Mouse (Mus musculus): ENCODE data around the gene Pik3c2b.

Pik3c2b gene

DNA sequence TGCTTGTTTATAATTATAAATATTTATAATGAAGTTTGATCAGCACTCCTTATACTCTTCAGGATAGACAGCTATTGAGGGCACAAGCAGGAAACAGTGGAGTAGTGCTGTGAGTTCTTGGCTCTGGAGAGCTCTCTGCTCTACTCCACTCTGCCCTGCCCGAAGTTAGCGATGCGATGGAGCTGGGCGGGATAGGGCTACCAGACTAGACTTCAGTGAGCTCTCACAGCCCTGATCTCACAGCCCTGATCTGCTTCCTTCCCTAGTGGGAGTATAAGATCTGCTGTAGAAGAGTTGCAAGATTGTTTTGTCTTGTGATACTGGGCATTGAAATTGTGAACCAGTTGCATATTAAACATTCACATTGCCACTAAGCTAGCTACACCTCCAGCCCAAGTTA is 89.4 kb downstream of the Pik3c2b start:
- DNase-seq, result no peak

DNA sequence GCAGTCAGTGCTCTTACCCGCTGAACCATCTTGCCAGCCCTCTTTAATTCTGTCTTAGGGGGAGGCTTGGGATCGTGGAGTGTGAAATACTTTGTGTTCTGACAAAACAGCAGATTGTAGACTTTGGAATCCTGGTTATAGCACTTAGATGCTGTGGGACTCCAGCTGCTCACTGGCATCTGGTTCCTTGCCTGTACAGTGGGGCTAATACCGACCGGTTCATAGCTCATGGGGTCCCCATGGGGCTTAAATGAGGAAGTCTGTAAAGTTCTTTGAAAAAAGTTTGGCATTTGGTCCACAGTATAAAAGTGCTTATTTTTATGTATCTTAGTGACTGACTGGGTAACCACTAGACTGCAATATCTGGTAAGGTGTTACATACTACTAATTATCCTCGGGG is 90.3 kb downstream of the Pik3c2b start:
- DNase-seq, result no peak

DNA sequence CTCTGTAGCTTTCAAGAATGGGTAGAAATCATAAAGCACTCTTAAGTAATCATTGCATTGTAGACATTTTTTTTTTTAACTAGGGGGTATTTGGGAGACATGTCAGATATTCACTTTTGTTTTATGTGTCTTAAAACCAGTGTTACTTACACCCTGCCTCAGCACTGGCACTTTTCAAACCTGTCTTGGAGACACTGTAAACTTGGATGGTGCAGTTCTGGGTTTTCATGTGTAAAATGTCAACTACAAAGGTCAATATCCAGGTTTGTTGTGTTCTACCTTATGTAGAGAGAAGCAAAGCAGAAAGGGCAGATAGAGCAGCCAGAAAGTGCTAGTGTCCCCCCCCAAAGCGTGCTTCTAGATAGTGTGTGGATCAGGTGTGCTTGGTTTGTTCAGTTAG is 92.9 kb downstream of the Pik3c2b start:
- no peak for DNase-seq

DNA sequence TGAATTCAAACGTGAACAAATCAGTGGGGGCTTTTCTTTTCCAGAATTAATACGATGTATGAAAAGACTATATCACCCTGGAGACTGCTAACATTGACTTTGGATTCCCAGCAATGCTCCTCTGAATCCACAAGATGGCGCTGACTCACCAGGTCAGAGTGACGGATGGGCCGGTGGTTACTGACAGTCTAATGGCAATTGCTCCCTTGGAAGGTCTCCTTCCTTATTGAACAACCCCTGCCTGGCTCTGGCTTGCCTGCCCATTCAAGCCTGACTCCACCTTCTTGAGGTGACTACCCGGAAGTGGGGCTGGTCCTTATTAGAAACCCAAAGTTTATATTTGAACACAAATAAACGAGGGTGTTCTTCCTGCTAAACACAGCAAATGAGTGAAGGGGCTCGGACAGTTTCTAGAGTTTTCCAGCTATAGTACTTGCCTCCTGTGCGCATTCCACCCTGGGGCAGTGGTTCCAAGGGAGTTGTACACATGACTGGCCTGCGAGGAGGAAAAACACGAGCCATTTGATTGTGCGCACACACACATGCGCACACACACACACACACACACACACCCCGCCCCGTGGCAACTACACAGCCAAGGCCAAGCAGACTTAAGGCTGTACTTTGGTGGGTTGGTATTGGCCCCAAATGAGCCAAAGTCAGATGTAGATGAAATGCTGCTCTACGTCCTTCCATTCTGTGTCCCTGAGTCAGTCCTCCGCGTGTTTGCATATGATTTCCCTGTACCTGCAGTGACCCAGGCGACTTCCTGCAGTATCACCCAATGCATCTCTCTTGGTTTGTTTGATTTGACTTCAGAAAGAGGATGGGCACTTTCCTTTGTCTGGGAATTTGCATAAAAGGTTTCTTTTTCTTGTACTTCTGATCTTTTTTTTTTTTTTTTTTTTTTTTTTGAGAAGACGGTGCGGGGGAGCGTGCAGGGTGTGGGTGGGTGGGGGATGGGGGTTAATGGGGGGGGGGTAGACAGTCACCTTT is 100.8 kb downstream of the Pik3c2b start:
- DNase-seq, result no peak

DNA sequence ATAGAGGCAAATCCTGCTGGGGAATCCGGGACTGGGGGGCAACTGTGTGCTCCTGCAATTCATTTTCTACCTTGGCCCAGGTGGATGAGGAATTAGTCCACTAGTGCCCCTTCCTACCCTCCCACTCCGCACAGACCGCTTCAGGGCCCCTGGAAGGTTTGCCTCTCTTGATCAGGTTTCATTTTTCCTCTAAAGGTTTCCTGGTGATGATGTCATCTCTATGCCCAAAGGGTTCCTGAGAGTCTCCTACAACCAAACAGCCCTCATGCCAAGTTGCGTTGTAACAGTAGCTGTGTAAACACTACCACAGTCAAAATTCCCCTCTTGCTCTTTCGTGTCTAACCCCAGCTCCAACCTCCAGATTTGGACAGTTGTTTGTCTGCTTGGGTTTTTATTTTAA is 101.9 kb downstream of the Pik3c2b start:
- DNase-seq, result no peak

DNA sequence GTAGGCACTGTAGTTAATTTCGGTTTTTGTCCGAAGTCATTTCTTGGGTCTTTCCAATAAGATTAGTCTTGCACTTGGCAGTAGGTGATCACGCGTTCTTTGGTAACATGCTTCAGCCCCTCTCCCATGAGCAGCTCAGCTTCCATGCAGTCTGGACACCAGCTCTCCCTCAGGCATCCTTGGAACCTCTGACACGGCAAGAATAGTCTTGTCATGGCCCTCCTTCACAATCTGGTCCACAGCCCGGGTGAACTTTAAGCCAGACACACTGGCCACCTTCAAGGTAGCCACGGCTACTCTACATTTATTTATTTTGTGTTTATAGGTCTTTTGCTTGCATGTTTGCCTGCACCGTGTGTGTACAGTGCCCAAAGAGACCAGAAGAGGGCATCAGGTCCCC is 102.7 kb downstream of the Pik3c2b start:
- DNase-seq, result no peak

DNA sequence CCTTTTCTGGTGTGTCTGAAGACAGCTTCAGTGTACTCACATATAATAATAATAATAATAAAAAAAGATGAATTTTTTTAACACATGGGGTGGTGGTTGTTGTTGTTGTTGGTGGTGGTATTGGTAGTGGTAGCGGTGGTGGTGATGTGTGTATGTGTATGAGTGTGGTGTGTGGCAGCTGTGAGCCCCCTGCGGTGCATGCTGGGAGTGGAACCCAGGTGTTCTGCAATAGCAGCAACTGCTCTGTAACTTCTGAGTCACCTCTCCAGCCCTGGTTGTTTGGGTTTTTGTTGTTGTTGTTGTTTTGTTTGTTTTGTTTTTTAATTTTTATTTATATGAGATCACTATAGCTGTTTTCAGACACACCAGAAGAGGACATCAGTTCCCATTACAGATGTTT is 105.1 kb downstream of the Pik3c2b start:
- DNase-seq, result no peak

DNA sequence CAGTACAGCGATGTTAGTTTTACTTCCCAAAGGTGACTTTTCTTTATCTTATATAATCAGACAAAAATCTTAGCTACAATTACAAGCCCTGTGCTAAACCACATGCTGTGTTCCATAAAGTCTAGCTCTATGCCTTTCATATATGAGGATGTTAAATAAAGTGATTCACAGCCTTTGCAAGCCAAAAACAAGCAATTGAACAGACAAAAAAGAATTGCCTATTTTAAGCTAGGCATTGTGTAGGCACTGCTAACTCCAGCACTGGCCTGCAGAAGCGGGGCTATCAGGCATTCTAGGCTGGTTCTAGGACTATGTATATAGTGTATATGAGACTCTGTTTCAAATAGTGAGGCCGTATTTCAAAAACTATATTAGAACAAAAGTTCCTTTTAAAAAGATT is 106.7 kb downstream of the Pik3c2b start:
- DNase-seq, result no peak

DNA sequence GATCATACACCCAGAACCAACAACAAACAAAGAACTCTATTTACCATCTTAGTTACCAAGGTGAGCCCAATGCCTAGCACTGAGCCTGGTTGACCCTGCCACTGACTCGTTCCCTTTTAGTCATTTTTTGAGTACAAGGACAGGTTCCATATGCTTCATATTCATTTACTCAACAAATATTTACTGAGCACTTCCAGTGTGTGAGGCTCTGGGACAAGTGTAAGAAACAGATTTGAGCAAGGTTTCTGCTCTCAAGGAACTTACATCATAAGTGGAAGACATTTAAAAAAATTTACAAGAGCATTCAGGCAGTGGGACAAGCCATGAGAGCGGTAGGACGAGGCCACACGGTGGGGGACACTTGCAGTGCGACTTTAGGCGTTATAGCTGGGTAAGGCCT is 109.8 kb downstream of the Pik3c2b start:
- DNase-seq, result no peak

All from right cerebral cortex, postnatal 4 days (tissue).